Mouse (Mus musculus): ENCODE results near the gene Tars2. TPM values are rescaled to one million over a fixed set of nuclear protein-coding genes. Genes with fewer than 3 reads are reported as not detected.
"Not testable (repeated sequence)": the region's sequence is repeated elsewhere in the genome, so short reads cannot be mapped to it uniquely, and the experiment has no call there.

Tars2 gene
- polyA plus RNA-seq, 1 experiment from 2014 or later: 16.5 TPM

GRCm38 (mm10) chr3:95696360-95696759 is 63.6 kb downstream of the Tars2 start:
- no peak overlapping the region for H3K4me3 ChIP-seq (ENCODE audit: inconsistent target)
- H3K36me3 ChIP-seq (ENCODE audit: inconsistent target): no peaks in the 10 kb centered on the region
- WGBS (ENCODE audit: missing documents): 90% methylated on average over 7 of the region's 7 CpGs
- no peak overlapping the region for H3K27ac ChIP-seq
- H3K79me2 ChIP-seq (ENCODE audit: inconsistent target): no peaks in the 10 kb centered on the region

GRCm38 (mm10) chr3:95695796-95696195 is 64.2 kb downstream of the Tars2 start:
- no peak overlapping the region for H3K4me3 ChIP-seq (ENCODE audit: inconsistent target)
- H3K27ac ChIP-seq: no peak overlapping the region
- no peaks in the 10 kb centered on the region for H3K79me2 ChIP-seq (ENCODE audit: inconsistent target)
- no peaks in the 10 kb centered on the region for H3K36me3 ChIP-seq (ENCODE audit: inconsistent target)
- WGBS (ENCODE audit: missing documents): 94% methylated on average over 3 of the region's 3 CpGs

- 93% methylated on average over 11 of the region's 11 CpGs for WGBS (ENCODE audit: missing documents)
- Histone ChIP-seq H3K4me3 (ENCODE audit: inconsistent target) (no peak overlapping the region), H3K27ac (0 out of 2 replicates have a peak overlapping the region, but pooled peaks have one; percentile 51), H3K36me3 (ENCODE audit: inconsistent target) (no peaks in the 10 kb centered on the region), H3K79me2 (ENCODE audit: inconsistent target) (no peaks in the 10 kb centered on the region)
Observed at GRCm38 (mm10) chr3:95694808-95695703, 65.0 kb downstream of the Tars2 start.

GRCm38 (mm10) chr3:95693821-95694807 is 65.9 kb downstream of the Tars2 start:
- 32% methylated on average over 11 of the region's 11 CpGs for WGBS (ENCODE audit: missing documents)
- Histone ChIP-seq H3K79me2 (ENCODE audit: inconsistent target) (no peaks in the 10 kb centered on the region), H3K27ac (peak overlapping the region; percentile 51), H3K36me3 (ENCODE audit: inconsistent target) (no peaks in the 10 kb centered on the region), H3K4me3 (ENCODE audit: inconsistent target) (no peak overlapping the region)

- H3K27ac ChIP-seq: no peak overlapping the region
- no peaks in the 10 kb centered on the region for H3K79me2 ChIP-seq (ENCODE audit: inconsistent target)
- WGBS (ENCODE audit: missing documents): 76% methylated on average over 6 of the region's 6 CpGs
- H3K36me3 ChIP-seq (ENCODE audit: inconsistent target): no peaks in the 10 kb centered on the region
- H3K4me3 ChIP-seq (ENCODE audit: inconsistent target): no peak overlapping the region
Observed at GRCm38 (mm10) chr3:95692677-95693076, 67.3 kb downstream of the Tars2 start.

GRCm38 (mm10) chr3:95690552-95690951 is 69.5 kb downstream of the Tars2 start:
- WGBS (ENCODE audit: missing documents): 100% methylated on average over 1 of the region's 2 CpGs
- H3K79me2 ChIP-seq (ENCODE audit: inconsistent target); H3K36me3 ChIP-seq (ENCODE audit: inconsistent target); H3K27ac ChIP-seq; H3K4me3 ChIP-seq (ENCODE audit: inconsistent target): not testable (repeated sequence)

Other genes with a start within 250 kb of the Tars2 start
- 4,472 to 5,209 TPM (median 4,886 TPM) in 3 replicates for gene Ctss, start 233.4 kb downstream of the Tars2 start, polyA plus RNA-seq (2018)
- 0.09 TPM in 1 of 3 replicates, not detected in the others for gene Hormad1, start 200.5 kb downstream of the Tars2 start, polyA plus RNA-seq (2018)
- 26.9 to 64.7 TPM (median 54.7 TPM) in 3 replicates for gene Golph3l, start 171.3 kb downstream of the Tars2 start, polyA plus RNA-seq (2018)
- 79.1 to 122 TPM (median 121 TPM) in 3 replicates for gene Ensa, start 135.2 kb downstream of the Tars2 start, polyA plus RNA-seq (2018)
- 251 to 507 TPM (median 488 TPM) in 3 replicates for gene Mcl1, start 101.4 kb downstream of the Tars2 start, polyA plus RNA-seq (2018)
- 0.38 to 3.1 TPM (median 1.9 TPM) in 3 replicates for gene Adamtsl4, start 72.3 kb downstream of the Tars2 start, polyA plus RNA-seq (2018)
- gene Ecm1, start 20.6 kb downstream of the Tars2 start, polyA plus RNA-seq (2018): 105 to 185 TPM (median 109 TPM) in 3 replicates
- 15.5 to 19.9 TPM (median 19.3 TPM) in 3 replicates for gene Rprd2, start 58.7 kb upstream of the Tars2 start, polyA plus RNA-seq (2018)
- 17.0 to 29.6 TPM (median 22.6 TPM) in 3 replicates for gene Prpf3, start 95.7 kb upstream of the Tars2 start, polyA plus RNA-seq (2018)
- 241 to 288 TPM (median 280 TPM) in 3 replicates for gene Mrps21, start 111.3 kb upstream of the Tars2 start, polyA plus RNA-seq (2018)
- 0.90 to 1.9 TPM (median 1.7 TPM) in 3 replicates for gene Ciart, start 122.0 kb upstream of the Tars2 start, polyA plus RNA-seq (2018)
- gene BC028528, start 131.8 kb upstream of the Tars2 start, polyA plus RNA-seq (2018): 76.4 to 139 TPM (median 117 TPM) in 3 replicates
- gene Aph1a, start 133.8 kb upstream of the Tars2 start, polyA plus RNA-seq (2018): 49.5 to 102 TPM (median 98.0 TPM) in 3 replicates
- not detected in 3 replicates for gene Car14, start 144.5 kb upstream of the Tars2 start, polyA plus RNA-seq (2018)
- gene Anp32e, start 169.0 kb upstream of the Tars2 start, polyA plus RNA-seq (2018): 40.1 to 196 TPM (median 80.7 TPM) in 3 replicates
- gene Plekho1, start 235.8 kb upstream of the Tars2 start, polyA plus RNA-seq (2018): 189 to 264 TPM (median 249 TPM) in 3 replicates

Data from macrophage (primary cell).